Mouse (Mus musculus) lung, postnatal 36 days (tissue): ENCODE results near the gene Col1a1.

Source experiments
- DNase-seq: peaks from one replicate; pipeline ENCODE4 v3.0.0; 2022; ENCODE audit warnings: mixed read lengths

Col1a1 gene

DNA sequence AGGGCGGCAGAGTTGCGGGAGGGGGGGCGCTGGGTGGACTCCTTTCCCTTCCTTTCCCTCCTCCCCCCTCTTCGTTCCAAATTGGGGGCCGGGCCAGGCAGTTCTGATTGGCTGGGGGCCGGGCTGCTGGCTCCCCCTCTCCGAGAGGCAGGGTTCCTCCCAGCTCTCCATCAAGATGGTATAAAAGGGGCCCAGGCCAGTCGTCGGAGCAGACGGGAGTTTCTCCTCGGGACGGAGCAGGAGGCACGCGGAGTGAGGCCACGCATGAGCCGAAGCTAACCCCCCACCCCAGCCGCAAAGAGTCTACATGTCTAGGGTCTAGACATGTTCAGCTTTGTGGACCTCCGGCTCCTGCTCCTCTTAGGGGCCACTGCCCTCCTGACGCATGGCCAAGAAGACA lies at the start of gene Col1a1:
Gene Col1a1, plus strand, starts transcription at position 180 of the 400 bp plus-strand sequence.
- peak; percentile 59 for DNase-seq

DNA sequence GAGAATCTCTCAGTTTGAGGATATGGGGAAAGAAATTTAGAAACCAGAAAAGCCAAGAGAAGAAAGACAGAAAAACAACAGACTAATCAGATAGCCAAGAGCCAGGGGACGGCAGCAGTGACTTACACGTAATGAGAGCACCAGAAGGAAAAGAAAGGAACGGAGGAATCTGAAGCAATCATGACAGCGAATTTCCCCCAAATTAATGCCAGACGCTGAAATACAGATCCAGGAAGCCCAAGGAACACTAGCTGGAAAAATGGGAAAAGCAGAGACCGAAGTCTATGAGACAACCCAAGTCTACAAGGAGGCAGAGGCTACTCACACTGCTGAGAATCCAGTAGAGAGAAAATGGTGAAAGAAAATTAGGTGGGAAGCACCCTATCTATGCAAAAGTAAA lies 44.9 kb upstream of the Col1a1 start:
- DNase-seq = no peak

DNA sequence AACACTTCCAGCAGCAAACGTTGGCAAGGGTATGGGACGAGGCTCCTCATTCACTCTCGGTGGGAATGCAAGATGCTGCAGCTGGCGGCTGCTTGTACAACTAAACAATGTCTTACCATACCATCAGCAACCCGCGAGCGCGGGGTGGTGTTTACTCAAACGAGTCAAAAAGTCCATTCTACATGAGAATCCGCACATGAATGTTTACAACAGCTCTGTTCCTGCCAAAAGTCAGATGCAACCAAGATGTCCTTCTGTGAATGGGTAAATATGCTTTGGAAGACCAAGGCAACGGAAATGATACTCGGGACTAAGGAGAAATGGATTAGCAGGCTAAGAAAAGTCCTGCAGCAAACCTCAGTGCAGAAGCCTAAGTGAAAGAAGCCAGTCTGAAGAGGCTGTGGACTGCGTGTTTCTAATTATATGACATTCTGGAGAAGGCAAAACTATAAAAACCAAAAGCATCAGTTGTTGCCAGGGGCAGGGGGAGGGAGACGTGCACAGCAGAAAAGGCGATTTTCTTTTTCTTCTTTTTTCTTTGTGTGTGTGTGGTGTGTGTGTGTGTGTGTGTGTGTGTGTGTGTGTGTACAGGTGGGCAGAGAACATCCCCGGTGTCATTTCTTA lies 39.2 kb upstream of the Col1a1 start:
- DNase-seq = no peak

DNA sequence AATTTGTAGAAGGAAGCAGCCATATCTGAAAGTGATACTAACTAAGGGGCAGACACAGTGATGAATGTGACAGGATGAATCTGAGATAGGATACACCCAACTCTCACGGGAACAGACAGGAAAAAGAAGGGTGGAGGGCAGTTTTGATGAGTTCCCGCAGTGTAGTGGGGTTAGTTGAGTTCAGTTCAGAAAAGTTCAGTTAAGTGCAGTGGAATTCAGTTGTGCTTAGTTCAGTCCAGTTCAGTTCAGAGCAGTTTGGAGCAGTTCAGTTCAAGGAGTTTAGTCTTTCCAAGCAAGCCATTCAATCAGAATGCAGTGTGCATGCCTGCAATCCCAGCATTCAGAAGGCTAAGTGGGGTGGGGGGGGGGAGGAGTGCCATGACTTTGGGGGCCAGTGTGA lies 34.8 kb upstream of the Col1a1 start:
- DNase-seq = no peak

DNA sequence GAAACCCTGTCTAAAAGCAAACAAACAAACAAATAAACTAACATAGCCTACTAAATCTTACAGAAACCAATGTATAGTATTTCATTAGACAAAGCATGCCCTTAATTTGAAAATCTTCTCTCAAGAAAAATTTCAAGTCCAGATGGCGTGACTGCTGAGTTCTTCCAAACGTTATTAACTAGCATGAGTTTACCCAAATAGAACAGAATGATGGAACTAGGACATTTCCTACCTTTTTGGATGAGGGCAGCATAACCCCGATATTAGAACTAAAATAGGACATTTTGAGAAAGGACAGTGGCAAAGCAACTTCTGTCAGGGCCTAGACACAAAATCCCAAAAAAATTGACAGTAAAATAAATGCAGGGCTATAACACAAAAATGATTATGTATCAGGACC lies 31.7 kb upstream of the Col1a1 start:
- DNase-seq = no peak

DNA sequence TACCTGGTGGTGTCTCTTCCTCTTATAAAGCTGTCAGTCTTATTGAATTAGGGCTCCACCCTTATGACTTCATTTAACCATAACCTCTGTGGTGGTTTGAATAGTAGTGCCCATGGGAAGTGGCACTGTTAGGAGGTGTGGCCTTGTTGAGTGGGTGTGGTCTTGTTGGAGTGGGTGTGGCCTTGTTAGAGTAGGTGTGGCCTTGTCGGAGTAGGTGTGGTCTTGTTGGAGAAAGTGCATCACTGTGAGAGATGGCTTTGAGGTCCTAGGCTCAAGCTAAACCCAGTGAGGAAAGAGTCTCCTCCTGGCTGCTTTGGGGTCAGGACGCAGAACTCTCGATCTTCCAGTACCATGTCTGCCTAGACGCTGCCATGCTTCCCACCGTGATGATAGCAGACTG lies 25.1 kb upstream of the Col1a1 start:
- DNase-seq = no peak

DNA sequence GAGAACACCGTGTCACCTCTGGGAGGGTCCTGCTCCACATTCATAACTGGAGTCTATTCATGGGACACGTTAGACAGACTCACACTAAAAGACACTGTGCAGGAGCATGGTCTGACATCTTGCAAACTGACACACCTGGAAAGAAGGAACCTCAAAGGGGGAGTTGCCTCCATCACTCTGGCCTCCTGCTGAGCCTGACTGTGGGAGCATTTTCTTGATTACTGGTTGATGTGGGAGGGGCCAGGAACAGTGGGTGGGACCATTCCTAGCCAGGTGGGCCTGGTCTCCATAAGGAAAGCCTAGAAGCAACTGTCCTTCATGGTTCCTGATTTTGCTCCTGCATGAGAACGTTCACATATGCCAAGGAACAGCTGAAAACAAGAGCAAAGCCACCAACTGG lies 23.5 kb upstream of the Col1a1 start:
- DNase-seq = no peak

DNA sequence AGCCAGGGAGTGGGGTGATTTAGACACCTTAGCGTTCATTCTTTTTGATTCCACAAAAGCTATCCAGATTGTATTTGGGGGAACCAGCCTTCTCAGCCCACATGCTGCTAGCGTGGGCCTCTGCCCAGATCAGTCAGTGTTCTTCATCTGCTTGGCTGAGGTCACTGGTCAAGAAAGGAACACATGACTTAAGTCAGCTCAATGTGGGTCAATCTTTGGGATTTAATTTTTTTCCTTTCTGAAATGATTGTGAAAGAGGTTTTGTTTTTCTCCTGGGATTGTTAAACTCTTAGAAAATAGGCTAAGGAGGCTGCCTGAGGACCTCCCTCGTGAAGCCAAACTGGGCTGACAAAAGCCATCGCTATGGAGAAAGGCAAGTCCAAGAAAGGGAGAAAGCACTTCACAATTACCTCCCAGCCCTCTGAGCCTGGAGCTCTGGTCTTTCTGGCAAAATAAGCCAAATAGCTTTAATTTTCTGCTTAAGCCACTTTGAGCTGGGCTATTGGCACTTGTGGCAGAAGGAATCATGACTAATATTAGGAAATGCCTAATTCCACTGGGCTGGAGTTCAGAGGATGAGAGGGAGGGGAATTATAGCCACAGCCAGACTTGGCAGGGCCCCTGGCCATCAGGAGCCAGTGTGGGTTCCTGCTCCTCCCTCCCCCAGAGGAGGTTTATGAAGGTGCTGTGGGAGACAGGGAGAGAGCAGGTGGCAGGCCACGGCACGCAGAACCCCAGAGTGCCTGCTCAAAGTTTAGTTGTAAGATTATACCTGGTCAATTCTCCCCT lies 22.5 kb upstream of the Col1a1 start:
- DNase-seq = peak; percentile 54

DNA sequence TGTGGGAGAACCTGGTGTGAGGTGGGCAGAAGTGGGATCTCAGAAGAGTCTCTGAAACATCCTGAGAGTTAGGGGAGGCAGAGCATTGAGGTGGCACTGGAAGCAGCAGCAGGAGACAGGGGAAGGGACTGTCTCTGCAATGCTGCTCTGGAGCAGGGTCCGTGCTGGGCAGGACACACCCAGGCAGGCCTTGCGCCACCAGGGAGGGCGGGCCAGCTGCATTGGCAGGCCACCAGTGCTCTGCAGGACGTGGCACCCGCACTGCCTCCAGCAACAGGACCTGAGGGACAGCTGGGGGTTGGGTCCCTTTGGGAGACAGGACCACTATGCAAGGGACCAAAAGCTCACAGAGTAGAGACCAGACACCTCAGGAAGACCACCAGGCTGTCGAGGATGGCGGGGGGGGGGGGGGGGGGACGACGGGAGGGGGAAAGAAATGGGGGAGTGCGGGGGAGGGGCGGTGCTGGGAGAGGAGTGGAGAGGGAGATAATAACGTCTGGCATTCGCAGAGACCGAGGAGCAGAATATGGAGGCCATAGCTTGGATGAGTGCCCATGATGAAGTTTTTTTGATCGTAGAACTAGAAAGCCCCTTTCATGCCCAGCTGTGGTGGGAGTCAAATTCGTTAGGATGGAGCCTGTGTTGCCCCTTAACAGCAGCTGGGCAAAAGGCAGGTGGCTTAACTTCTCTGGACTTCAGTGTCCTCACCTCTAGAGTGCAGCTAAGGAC lies 20.2 kb upstream of the Col1a1 start:
- DNase-seq = peak; percentile 83

DNA sequence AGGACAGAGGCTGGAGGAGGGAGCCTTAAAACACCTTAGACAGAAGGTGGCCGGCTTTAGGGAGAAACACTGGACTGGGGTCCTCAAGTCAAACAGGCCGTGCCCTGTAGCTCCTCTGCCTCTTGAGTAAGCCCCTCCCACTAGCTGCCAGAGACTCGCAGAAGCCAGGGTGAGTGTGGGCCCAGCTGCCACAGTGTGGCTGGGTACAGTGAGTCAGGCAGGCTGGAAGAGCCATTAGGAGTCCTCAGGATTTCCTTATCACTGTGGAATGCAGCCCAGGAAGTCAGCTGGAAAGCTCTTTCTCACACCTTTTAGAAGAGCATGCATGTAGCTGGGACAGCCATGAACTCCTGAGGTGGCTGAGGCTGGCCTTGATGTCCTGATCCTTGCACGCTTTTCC lies 19.5 kb upstream of the Col1a1 start:
- DNase-seq = peak; percentile 75

DNA sequence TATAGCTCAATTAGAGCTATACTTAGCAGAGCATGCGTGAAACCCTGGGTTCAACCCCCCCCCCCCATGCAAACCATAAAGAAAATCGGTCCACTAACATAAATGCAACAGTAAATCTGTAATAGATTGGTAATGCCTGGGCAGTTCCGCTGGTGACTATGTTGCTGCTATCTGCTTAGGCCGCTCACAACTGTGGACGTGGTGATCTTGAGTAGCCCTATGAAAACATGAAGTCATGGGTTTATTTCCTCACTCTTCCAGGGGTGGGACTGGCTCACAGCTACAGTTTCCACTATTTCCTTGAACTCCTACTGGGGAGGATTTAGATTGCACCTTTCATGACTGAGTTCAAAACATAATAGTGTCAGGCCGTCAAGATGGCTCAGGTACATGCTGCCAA lies 18.3 kb upstream of the Col1a1 start:
- DNase-seq = no peak

DNA sequence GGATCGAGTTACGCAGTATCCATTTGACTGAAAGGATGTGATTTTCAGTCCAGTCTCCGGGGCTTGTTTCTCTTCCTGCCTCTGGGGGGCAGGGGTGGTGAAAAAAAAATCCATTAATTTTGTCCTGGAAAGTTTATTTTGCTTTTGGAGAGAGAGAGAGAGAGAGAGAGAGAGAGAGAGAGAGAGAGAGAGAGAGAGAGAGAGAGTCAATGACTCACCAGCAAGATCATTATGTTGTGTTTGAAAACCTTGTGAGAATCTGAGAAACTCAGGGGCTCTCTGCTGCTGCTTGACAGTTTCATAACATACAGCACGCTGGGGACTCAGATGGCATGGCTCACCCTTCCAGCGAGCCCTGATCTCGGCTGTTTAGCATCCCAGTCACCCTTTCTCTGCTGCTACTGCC lies 15.0 kb upstream of the Col1a1 start:
- no peak for DNase-seq

DNA sequence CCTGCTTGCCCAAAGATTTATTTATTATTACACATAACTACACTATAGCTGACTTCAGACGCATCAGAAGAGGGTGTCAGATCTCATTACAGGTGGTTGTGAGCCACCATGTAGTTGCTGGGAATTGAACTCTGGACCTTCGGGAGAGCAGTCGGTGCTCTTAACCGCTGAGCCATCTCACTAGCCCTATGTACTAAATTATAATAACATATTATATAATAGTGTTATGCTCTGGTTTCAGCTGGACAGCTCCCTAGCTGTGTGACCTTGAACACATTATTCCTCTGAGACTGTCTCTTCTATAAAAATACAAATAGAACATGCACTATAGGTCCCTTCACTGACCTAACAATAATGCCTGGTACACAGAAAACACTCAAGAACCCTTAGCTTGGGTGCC lies 11.0 kb upstream of the Col1a1 start:
- DNase-seq = no peak

DNA sequence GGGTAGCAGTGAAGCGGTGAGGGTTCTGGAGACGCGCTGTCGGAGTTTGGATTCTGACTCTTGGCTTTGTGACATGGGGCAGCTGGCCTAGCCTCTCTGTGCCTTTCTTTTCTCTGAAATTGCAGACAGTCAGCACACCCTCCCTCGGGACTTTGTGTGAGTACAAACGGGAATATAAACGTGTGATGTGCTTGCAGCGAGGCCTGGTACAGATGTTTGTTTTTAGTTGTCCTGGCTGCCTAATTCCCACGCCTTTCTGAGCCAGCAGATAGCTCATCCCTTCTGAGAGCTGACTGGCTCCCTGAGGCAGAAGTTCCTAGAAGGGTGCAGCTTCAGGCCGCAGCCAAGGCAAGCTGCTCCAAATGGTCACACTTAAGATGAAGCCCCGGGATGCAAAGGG lies 9.6 kb upstream of the Col1a1 start:
- DNase-seq = peak; percentile 34

DNA sequence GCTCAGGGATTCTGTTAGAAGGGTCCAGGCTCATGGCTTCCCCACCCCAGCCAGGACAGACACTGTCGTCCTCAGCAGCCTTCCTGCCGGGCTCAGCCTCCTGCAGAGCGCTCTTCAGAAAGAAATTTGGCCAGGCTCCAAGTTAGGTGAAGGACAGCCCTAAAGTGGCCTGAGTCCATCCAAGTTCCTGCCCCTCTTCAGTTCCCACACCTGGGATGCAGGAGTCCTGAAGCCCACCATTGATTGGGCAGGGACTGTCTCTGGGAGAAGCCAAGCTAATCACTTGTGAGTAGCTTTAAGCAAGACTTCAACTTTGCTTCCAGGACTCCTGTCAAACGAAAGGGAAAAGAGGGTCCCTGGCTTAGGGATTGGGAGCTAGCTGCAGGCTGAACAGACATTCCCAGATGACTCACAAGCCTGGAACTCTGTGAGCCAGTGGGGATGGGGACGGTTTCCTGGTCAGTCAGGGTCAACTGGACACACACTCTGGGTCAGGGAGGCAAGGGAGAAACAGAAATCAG lies 8.2 kb upstream of the Col1a1 start:
- peak; percentile 34 for DNase-seq

DNA sequence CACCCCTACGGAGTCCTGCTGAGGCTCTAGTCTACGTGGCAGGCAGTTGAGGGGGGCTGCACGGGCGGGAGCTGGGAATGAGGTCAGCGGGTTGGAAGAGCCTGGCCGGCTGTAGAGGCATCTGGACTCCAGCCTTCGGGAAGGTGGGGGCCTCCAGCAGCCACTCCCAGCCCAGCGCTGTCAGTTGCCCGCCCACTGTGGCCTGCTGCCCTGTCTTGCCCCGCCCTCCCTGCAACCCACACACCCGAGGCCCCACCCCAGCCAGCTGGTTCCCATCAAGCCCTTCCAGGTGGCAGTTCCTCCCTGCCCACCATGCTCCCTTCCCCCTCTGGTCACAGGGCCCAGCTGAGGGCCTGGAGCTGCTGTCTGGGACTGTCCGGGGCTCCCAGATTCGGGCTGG lies 7.2 kb upstream of the Col1a1 start:
- peak; percentile 90 for DNase-seq

DNA sequence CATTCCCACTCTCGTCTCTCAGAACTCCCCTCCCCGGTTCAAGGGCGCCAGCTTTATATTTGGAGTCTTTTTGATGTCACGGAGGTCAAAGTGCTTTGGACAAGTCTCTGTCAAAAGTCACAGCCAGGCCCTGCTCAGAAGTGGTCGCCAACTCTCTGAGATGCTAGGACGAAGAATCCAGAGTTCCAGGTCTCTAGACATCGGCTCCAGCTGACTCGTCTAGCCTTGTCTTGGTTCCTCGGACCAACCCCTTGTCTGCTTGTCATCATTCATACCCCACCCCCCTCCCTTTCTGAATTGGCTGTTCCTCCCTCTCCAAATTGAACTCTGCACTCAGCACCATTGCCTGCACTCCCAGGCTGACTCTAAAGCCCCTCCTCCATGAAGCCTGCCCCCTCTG lies 6.4 kb upstream of the Col1a1 start:
- no peak for DNase-seq

DNA sequence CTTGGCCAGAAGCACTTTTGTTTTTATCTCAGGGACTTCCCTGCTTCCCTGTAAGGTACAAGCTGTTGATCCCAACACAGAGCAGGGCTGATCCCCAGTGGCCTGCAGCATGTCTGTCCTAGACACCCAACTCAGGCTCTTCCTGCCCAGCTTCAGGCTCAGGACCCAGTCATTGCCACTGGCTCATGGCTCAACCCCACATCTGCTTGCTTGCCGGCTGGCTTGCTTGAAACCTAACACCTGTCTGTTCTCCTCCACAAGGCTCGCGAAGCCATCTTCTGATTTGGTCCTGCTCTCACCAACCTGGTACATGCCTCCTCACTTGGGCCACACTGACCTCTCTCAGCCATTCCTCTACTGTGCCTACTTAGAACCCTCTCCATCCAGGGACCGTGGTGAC lies 5.9 kb upstream of the Col1a1 start:
- no peak for DNase-seq

DNA sequence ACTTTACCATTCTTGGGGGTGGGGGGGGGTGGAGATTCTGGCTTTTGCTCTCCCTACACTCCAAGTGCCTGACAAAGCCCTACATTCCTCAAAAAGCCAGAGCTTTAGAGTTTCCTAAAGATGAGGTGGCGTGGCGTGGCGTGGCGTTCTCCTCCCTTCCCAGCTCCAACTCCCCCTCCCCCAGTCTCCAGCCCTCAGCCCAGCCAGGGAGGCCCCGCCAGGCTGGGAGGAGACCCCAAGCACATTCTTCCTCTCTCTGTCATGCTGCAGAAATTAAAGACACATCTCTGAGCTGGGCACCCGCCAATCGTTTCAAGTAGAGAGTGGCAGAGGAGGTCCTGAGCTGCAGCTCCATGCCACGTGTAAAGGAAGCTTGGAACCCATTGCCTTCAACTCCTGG lies 2.4 kb upstream of the Col1a1 start:
- no peak for DNase-seq

DNA sequence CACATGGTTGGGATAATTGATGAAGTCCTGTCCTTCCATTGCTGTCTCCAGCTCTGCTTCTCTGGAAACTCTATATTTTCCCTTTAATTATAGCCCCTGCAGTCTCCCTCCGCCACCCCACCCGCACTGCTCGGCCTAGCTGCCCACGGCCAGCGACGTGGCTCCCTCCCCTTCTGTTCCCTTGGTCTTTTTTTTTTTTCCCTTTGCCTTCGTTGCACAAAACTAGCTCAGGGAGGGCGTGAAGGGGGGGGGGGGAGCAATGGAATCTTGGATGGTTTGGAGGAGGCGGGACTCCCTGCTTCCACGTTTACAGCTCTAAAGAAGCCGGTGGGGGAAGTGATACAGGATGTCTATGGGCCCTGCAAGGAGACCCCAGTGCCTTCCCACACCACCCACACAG lies 1.5 kb upstream of the Col1a1 start:
- DNase-seq = no peak

DNA sequence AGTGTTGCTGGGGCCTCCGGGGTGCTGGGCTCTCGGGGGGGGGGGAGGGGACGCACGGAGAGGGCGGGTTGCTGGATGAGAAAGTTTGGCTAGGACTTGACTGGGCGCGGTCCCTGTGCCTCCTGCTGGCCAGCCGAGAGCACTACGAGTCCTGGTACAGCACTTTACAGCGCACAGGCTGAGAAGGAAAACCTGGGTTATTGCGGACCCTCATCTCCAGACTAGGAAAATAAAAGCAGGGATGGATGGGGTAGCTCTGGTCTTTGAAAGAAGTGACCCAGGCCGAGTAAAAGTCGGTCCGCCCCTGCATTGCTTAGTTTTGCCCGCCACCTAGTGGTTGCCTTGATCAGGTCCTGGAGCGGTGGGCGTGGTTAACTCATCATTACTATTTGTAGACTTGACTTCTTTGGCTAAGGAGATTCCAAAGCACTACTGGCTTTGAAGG lies 849 bp downstream of the Col1a1 start:
- DNase-seq = peak; percentile 96

DNA sequence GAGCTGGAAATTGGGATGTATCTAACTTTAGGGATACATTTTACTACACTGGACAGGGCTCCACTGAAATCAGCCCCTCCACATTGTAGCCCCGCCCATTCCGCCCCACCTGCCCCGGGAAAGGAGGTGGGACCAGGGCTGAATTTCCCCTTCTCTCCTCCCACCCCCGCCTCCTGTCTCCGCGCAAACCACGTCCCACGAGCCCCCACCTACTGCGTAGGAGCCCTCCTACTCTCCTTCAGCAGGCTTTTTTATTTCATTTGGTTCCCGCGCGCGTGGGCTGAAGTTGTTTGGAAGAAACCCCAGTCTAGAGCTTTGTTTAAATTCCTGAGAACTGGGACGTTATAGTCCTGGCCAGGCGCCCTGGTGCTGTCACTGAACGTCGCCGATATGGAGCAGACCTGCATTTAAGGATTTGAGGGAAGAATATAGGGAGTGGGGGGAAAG lies 1.3 kb downstream of the Col1a1 start:
- DNase-seq = peak; percentile 42

DNA sequence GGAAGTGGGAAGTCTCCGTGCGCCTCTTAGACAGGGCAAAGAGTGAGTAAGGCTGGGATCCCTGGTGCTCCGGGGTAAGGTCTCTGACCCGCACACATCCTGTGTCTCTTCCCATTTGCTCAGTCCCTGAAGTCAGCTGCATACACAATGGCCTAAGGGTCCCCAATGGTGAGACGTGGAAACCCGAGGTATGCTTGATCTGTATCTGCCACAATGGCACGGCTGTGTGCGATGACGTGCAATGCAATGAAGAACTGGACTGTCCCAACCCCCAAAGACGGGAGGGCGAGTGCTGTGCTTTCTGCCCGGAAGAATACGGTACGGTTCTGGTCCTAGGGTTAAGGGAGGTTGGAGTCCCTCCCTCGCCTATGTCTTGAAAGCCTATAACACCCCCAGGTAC lies 1.8 kb downstream of the Col1a1 start:
- no peak for DNase-seq

DNA sequence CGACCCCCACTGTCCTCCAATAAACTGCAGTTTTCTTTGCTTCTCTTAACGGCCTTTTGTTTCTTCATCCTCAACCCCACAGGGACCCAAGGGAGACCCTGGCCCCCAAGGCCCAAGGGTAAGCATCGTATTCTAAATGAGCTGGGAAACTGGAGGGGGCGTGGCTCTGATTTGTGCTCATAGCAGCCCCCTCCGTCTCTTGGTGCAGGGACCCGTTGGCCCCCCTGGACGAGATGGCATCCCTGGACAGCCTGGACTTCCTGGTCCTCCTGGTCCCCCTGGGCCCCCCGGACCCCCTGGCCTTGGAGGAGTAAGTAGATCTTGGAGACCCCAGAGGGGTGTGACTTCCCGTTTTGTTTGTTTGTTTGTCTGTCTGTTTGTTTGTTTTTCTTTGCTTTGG lies 2.3 kb downstream of the Col1a1 start:
- DNase-seq = no peak
